Mouse (Mus musculus): Measurements from ENCODE around the gene Cntn5.

Gene Cntn5

DNA sequence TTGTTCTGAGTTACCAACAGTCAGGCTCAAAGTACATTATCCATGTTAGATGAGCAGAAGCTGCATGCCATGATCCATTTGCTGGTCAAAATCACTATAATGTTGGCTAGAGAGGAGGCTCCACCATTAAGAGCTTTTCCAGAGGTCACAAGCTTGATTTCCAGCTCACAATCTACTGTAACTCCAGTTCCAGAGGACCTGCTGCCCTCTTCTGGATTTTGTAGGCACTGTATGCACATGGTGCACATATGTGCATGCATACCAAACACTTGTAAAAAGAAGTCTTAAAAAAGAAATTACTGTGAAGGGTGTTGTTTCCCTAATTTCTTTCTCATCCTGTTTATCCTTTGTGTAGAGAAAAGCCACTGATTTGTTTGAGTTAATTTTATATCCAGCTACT, 439.8 kb downstream of the Cntn5 start:
- ChIA-PET POLR2A (no interaction called here), CTCF (interaction anchor here (0.5 to 1.7 kb wide), 26 partner anchors 9 to 1416 kb away, joined by 3 to 20 read pairs (median 4); no protein-coding TSS in a partner anchor)

DNA sequence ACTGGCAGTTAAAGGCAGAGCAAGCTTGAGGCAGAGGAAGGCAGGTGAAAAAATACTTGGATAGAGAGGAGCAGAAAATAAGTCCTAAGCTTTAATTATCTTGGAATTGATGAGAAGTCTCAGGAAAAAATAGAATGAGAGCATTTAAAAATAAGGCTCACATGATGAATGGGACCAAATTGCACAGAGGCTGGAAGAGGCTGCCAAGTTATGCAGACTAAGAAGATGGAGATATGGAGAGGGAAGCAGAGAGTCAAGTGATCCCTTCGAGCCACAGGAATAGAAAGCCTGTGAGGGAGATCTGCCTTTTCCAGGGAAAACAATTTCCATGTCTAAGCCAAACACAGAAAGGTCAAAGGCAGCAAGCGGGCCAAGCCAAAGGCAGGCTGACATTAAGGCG, 446.7 kb downstream of the Cntn5 start:
- POLR2A ChIA-PET = interaction anchor here in 1 of 4 experiments (0.8 kb wide), 1 partner anchor 76 kb away, joined by 3 read pairs; no protein-coding TSS in a partner anchor
- CTCF ChIA-PET = interaction anchor here in 1 of 4 experiments (0.7 kb wide), 1 partner anchor 674 kb away, joined by 4 read pairs; no protein-coding TSS in a partner anchor

DNA sequence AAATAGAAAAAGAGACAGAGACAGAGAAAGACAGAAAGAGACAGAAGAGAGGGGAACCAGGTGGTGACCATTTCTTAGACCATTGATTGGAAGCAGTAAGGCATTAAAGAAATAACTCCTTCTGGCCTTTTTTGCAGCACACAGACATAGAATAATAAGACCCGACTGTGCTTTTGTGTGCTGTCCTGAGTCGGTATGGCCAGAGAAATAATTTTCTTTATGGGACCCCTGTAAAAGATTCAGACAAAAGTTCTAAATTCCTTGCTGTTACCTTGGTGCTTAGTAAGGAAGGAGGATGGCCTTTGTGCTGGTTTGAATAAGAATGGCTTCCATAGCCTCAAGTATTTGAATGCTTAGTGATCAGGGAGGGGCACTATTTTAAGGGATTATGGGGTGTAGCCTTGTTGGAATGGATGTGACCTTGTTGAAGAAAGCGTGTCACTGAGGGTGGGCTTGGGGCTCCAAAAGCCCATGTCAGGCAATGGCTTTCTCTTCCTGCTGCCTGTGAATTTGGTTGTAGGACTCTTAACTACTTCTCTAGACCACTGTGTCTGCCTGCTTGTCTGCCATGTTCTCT, 455.5 kb downstream of the Cntn5 start:
- ChIA-PET POLR2A (no interaction called here), CTCF (interaction anchor here in 1 of 4 experiments (1.5 kb wide), 1 partner anchor 101 kb away, joined by 3 read pairs; no protein-coding TSS in a partner anchor)

DNA sequence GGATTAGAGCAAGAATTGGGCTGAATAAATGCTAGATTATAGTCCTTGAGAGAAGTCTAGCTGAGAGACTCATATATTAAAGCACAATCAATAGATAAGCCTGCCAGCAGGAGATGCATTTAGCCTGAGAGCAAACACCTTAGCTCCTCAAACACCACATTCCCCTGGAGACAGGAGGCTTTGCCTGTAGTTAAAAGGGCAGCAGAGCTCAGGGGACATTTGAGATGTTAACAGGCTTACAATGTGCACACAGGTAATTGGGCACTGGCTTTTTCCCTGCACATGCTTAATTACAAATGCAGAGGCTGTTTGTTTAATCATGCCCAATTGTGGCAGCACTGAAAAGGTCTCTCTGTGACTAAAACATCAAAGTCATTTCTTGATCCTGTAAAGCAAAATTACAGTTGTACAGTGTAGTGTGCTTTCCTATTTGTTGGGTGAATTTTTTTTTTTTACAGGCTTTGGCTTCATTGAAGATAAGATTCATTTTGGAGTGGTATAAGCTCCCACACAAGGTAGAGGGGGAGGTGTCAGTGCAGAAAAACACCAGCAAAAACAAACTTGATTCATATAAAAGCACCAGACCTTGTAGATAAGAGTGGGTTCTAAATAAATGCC, 457.2 kb downstream of the Cntn5 start:
- CTCF ChIA-PET = interaction anchor here in 1 of 4 experiments (1.0 kb wide), 1 partner anchor 98 kb away, joined by 3 read pairs; no protein-coding TSS in a partner anchor
- POLR2A ChIA-PET = no interaction called here

DNA sequence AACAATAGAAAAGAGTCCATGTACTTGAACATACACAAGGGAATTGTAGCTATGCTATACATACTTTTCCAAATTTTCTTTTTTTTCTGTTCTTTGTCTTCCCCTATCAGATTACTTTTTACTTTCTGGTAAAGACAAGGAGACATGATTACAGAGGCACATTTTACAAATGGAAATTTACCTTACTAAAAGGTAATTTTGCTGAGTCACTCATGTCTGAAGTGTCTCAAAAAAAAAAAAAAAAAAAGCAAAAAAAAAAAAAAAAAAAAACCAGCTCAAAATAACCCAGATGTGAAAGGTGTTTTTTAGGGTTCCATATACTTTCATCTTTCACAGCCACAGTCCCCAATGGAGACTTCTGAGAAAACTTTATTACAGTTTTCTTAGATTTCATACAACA, 492.5 kb downstream of the Cntn5 start:
- ChIA-PET POLR2A (no interaction called here), CTCF (interaction anchor here in 1 of 4 experiments (0.6 kb wide), 1 partner anchor 1023 kb away, joined by 6 read pairs; no protein-coding TSS in a partner anchor)

DNA sequence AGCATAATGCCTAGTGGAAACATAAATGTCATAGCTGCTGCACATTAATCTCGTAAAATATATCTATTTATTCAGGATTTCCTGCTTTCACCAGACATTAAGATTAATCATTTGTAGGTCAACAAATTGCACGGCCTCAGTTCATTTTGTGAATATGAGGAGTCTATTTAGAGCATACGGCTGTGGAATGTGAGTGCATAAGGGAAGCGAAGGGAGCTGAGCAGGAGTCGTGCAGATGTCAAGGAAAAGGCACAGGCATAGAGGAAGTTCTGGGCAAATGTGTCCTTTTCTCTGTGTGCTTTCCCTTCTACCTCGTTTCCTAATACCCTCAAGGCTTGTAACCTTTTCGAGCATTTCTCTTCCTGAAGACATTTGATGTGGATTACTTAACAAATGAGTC, 504.5 kb downstream of the Cntn5 start:
- POLR2A ChIA-PET = no interaction called here
- CTCF ChIA-PET = no interaction called here

DNA sequence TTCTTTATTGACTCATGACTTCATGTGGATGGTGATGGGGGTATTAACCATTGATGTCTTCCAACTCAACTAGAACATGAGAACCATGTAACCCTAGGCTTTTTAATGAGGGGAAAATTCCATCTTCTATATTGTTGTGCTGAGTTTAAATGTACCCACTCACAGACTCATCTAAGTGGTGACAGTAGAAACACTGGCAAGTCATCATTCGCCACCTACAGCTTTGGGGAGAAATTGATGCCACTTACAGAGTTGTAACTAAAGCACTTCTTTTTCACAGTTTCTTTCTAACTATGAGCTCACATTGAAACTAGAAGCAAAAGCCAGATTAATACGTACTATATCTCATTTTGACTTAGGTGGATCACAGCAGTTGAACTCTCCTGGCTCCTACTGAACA, 514.7 kb downstream of the Cntn5 start:
- CTCF ChIA-PET = no interaction called here
- POLR2A ChIA-PET = no interaction called here

DNA sequence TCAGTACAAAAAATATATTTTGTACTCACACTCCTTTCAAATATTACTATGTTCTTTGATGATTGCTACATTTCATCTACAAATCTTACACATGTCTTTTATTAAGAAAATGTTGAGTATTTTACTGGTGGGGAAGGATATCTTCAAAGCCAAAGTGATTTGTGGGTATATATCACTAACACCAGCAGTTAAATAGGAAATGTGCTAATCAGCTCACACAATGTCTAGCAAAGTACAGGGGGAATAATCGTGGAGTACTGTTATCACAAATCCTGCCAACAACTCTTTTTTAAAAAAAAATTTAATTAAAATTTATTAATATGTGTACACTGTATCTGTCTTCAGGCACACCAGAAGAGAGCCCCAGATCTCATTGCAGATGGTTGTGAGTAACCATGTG, 520.1 kb downstream of the Cntn5 start:
- CTCF ChIA-PET = no interaction called here

DNA sequence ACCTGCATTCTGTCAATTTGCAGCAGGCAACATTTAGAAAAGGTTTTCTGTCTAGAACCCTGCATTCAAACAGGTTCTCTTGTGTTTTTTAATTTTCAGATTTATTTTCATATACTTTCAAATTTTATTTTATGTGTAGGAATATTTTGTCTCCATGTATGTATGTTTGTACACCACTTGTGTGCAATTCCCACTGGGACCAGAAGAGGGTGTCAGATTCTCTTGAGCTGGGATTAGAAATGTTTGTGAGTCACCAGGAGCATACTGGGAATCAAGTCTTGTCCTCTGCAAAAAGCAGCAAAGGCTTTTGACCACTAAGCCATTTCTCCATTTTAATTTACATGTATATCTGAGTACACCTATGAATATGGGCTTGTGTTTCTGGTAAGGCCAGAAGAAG, 521.4 kb downstream of the Cntn5 start:
- ChIA-PET POLR2A (no interaction called here), CTCF (interaction anchor here in 3 of 4 experiments (1.0 to 1.6 kb wide), 3 partner anchors 81 to 82 kb away, joined by 6 to 19 read pairs (median 9); no protein-coding TSS in a partner anchor)

More for the DNA sequence above, 520.1 kb downstream of the Cntn5 start:
- POLR2A ChIA-PET = no interaction called here

DNA sequence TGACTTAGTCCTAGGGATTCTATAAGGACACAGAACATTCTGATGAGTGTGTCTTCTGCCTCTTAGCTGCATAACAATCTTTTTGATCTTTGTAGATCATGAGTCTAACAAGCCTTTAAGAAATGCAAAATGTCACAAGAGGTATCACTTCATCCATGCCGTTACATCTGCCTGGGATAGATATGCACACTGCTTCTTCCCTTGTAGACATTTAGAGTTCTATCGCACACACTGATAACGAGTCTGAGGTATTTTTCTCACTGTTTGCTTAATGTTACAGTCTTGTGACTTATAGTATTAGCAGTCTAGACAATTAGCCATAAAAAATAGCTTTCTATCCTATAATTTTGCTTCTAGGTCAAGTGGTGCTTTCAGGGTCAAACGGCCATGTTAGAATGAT, 522.9 kb downstream of the Cntn5 start:
- ChIA-PET CTCF (interaction anchor here in 1 of 4 experiments (1.8 kb wide), 1 partner anchor 83 kb away, joined by 4 read pairs; no protein-coding TSS in a partner anchor), POLR2A (interaction anchor here in 1 of 4 experiments (0.6 kb wide), 1 partner anchor 76 kb away, joined by 3 read pairs; no protein-coding TSS in a partner anchor)

DNA sequence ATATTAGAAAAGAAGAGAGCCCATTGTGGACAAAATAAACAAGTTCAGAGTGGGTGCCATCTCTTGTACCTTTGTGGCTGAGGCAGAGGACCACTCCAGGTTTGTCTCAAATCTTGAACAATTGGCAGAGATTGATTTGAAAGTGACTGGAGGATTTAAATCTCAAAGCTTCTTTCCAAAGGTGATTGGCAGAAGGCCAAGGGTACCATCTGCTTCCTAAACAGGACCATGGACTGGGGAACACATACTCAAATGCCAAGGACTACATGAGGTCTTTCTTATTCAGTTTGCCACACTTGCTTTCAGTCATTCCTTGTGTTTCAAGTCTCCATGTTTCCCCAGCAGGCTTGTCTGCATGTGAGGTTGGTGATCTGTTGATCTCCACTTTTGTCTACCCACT, 528.3 kb downstream of the Cntn5 start:
- CTCF ChIA-PET = interaction anchor here in 1 of 4 experiments (1.3 kb wide), 1 partner anchor 89 kb away, joined by 3 read pairs; no protein-coding TSS in a partner anchor
- POLR2A ChIA-PET = no interaction called here

DNA sequence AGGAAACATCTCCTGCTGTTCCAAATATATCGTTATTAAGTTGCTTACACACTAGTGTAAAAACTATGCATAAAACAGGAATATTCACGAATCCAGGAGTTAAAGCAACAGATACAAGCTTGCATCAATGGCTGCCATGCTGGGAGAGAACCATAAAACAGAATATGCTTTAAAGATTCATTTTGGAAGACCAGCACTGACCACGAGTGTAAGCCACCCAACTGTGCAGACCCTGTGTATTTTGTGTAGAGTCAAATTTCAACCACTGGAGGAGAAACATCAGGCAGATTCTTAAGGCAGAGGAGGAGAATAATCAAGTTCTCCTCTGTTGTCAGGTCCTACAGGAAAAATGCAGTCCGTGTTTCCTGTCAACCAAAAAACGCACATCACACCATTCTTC, 535.6 kb downstream of the Cntn5 start:
- POLR2A ChIA-PET = interaction anchor here in 1 of 4 experiments (0.7 kb wide), 1 partner anchor 955 kb away, joined by 3 read pairs; no protein-coding TSS in a partner anchor
- CTCF ChIA-PET = no interaction called here

DNA sequence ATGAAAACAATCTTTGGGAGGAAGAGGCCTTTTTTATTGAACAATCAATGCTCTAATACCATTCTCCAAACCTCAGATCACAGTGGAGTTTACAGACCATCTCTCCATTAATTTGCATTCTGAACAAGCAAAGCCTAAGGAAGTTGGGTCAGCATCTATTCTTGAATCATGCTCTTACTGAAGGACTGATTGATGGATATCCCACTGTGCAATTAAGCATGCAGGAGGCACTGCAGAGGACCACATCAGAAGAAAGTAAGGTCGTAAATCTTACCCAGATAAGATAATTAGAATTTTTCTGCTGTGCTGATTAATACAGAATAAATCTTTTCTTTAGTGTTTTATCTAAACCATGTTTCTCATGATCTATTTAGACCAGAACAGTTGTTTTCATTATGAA, 536.2 kb downstream of the Cntn5 start:
- CTCF ChIA-PET = no interaction called here
- POLR2A ChIA-PET = interaction anchor here in 1 of 4 experiments (0.7 kb wide), 1 partner anchor 956 kb away, joined by 3 read pairs; no protein-coding TSS in a partner anchor

DNA sequence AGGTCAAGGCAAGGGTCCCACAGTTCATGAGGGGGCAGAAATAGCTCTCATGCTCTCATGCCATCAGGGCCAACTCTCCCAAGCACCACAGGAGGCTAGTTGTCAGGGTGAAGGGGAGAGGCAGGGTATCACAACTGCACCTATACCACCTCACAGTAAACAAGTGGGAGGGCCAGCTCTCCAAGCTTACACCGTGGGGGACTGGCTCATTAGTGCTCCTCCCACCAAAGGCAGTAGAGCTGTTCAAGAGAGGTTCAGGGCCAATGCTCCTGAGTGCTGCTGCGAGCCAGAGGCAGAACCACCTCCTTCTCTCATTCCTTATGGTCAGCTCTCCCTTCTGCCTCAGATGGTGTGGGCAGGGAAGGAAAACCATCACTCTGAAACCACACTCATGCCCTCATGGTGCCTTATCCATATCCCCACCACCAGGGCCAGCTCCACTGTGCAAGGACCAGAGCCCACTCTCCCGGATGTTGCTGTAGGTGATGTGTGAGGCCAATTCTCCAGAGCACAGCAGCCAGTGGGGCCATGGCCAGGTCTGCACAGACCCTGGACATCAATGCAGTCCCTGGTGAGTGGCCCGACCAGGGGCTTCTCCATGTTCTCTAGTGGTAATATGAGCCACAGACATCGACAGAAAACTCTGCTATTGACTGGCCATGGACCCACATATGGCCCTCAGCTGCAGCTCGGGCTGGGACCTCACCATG, 538.2 kb downstream of the Cntn5 start:
- ChIA-PET CTCF (interaction anchor here in 2 of 4 experiments (0.8 to 1.1 kb wide), 2 partner anchors 15 to 98 kb away, joined by 3 to 4 read pairs; no protein-coding TSS in a partner anchor), POLR2A (no interaction called here)

DNA sequence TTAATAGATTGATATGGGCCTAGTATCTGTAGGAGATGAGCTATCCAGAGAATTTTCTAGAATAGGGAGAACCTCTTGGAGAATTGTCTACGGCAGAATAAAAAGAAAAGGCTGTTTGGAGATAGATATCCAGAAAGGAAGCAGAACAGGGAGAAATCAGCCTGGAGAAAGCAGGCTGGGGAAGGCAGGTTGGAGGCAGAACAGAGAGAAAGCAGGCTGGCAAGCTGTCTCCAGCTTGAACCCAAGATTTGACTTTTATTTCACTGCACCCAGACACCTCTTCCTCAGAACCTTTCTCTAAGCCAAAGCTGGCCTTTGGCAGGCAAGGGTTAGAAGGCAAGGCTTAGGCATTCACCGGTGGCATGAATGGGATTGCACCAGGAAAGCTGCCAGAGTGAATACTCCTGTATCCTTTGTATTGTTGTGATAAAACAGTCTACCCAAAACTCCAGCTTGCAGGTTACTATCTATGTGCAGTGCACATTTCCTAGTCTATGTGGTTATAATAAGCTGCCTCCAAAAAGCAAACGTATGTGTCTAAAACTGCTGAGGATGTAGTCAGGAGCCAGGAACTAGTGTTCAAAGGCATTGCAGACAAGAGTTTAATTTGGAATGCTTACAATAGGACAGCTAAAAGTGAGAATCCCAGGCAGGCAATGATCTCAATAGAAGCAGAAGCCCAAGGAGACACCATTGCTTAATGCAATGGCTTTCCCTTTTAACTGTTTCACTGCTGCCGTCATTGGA, 553.5 kb downstream of the Cntn5 start:
- CTCF ChIA-PET = interaction anchor here in 1 of 4 experiments (0.7 kb wide), 1 partner anchor 15 kb away, joined by 3 read pairs; no protein-coding TSS in a partner anchor
- POLR2A ChIA-PET = no interaction called here

DNA sequence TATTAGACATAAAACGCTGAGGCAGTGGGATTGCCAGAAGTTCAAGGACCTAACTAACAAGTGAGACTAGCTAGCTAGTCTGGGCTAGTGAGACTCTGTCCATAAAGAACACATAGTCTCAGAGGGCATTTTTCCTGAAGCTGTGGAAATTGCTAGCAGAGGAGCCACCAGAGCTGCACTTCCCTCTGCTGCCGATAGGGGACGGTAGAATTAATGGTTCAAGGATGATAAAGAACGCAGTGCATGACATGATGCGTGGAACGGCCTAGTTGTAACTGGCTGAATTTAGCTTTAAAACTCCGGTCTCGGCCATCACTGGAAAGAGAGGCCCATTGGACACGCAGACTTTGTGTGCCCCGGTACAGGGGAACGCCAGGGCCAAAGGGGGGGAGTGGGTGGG, 555.8 kb downstream of the Cntn5 start:
- POLR2A ChIA-PET = interaction anchor here in 1 of 4 experiments (0.7 kb wide), 1 partner anchor 1806 kb away, joined by 5 read pairs; no protein-coding TSS in a partner anchor

DNA sequence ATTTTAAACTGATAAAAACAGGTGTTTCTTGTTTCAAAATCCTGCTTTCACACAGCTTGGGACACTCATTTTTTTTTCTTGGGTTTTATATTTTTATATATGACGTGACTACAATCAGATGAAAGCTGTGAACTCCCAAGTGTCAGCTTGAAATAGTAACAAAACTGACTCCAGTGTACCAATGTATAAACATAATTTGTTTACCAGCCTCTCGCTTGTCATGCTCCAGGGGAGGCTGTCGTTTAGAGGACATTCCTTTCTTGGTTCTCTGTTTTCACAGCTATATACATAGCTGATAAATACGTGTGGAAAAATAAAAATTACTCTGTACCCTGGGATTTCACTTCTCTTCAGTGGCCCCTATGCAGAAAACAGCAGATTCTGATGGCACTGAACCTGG, 556.4 kb downstream of the Cntn5 start:
- ChIA-PET POLR2A (no interaction called here), CTCF (interaction anchor here (0.6 to 1.7 kb wide), 16 partner anchors 9 to 1223 kb away, joined by 3 to 9 read pairs (median 4); no protein-coding TSS in a partner anchor)

More for the DNA sequence above, 555.8 kb downstream of the Cntn5 start:
- CTCF ChIA-PET = interaction anchor here (0.6 to 1.7 kb wide), 18 partner anchors 9 to 1223 kb away, joined by 3 to 9 read pairs (median 3); no protein-coding TSS in a partner anchor

DNA sequence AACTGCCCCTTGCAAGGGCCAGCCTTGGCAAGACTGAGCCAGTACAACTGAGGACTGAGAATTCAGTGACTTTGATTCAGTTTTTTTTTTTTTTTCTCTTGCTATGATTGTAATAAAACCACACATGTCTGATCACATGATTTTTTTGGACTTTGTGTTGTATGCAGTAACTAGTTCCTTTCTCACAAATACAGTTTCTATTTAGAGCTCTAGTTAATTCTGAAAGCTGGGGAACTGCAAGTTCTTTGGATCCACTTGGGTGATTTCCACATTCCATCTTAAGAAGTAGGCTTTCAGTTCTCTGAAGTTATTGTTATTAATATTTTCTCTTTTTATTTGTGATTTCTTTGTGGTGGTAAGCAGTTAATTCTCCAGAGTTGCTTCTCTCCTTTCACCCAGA, 563.8 kb downstream of the Cntn5 start:
- ChIA-PET POLR2A (no interaction called here), CTCF (no interaction called here)

DNA sequence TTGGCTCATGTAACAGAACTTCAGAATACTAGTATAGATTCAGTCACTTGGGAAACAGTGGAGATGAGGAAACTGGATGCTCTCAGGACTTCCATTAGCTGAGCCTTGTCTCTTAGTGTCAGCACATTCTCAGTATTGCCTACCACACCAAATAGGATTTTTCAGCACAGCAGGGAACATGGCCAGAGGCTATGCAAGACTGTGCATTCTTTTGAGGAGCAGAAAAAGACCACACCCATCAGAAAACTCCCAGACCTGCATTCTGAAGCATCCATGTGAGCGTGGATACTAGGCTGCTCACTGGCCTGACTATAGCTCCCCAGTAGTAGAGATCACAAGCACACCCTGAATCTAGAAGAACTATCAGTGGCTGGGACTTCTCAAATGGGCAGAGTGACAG, 564.9 kb downstream of the Cntn5 start:
- POLR2A ChIA-PET = no interaction called here
- CTCF ChIA-PET = interaction anchor here in 1 of 4 experiments (1.5 kb wide), 1 partner anchor 9 kb away, joined by 3 read pairs; no protein-coding TSS in a partner anchor
